Mouse (Mus musculus) retina, embryonic 14.5 days (tissue): ENCODE results near the gene Slc28a1.

Experiments
- DNase-seq: peaks from one replicate; pipeline ENCODE4 v3.0.0-alpha.2; 2015; ENCODE audit warnings: low spot score

Gene Slc28a1

GRCm38 (mm10) chr7:81213347-81214152 lies 99.0 kb downstream of the Slc28a1 start, which contains the start of gene Pde8a:
Gene Pde8a (plus strand): TSS chr7:81213596.
- DNase-seq: peak; percentile 20

- peak; percentile 24 for DNase-seq
These were observed 99.7 kb downstream of the Slc28a1 start for GRCm38 (mm10) chr7:81214153-81214907.

- DNase-seq: no peak
These were observed 101.4 kb downstream of the Slc28a1 start for GRCm38 (mm10) chr7:81215950-81216349.

- DNase-seq: no peak
These were observed 104.7 kb downstream of the Slc28a1 start for GRCm38 (mm10) chr7:81219321-81219720.
